Mouse (Mus musculus): ENCODE measurements around the gene Baiap2l2. TPM values are rescaled to one million over a fixed set of nuclear protein-coding genes. Genes with fewer than 3 reads are reported as not detected.

Baiap2l2 gene
- total RNA-seq (2017) = 0.57 TPM in 1 of 3 replicates, not detected in the others

- ATAC-seq (replicated peaks; ENCODE audit: insufficient number of reproducible peaks, low FRiP score, low TSS enrichment, poor library complexity, severe bottlenecking) = no peak
These were observed at the start of gene Baiap2l2 for GRCm38 (mm10) chr15:79285399-79285798. Baiap2l2 (minus strand) TSS chr15:79285537.

GRCm38 (mm10) chr15:79333409-79333808 is 48.1 kb upstream of the Baiap2l2 start:
- no peak for ATAC-seq (replicated peaks; ENCODE audit: insufficient number of reproducible peaks, low FRiP score, low TSS enrichment, poor library complexity, severe bottlenecking)

GRCm38 (mm10) chr15:79330521-79330920 is 45.2 kb upstream of the Baiap2l2 start:
- no peak for ATAC-seq (replicated peaks; ENCODE audit: insufficient number of reproducible peaks, low FRiP score, low TSS enrichment, poor library complexity, severe bottlenecking)

- no peak for ATAC-seq (replicated peaks; ENCODE audit: insufficient number of reproducible peaks, low FRiP score, low TSS enrichment, poor library complexity, severe bottlenecking)
These were observed 44.6 kb upstream of the Baiap2l2 start for GRCm38 (mm10) chr15:79329979-79330363.

DNA sequence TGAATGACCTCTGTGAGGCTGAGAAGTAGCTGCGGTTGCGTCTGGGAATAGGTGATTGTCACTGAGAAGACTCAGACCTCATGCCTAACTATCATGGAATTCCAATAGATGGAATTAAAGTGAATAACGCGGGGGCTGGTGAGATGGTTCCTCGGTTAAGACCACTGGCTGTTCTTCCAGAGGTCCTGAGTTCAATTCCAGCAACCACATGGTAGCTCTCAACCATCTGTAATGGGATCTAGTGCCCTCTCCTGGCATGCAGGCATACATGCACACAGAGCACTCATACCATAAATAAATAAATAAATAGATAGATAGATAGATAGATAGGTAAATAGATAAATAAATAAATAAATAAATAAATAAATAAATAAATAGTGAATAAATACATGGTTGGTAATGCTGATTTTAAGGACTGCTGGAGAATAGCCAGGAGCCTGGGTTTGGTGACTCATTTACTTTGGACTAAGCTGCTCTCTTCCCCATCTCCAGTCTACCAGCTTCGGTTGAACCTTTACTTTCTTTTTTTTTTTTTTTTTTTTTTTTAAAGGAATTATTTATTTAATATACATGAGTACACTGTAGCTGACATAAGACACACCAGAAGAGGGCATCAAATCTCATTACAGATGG is 44.1 kb upstream of the Baiap2l2 start:
- ATAC-seq (replicated peaks; ENCODE audit: insufficient number of reproducible peaks, low FRiP score, low TSS enrichment, poor library complexity, severe bottlenecking) = no peak

- no peak for ATAC-seq (replicated peaks; ENCODE audit: insufficient number of reproducible peaks, low FRiP score, low TSS enrichment, poor library complexity, severe bottlenecking)
These were observed 43.6 kb upstream of the Baiap2l2 start for GRCm38 (mm10) chr15:79328939-79329275.

- ATAC-seq (replicated peaks; ENCODE audit: insufficient number of reproducible peaks, low FRiP score, low TSS enrichment, poor library complexity, severe bottlenecking) = peak; percentile 96
These were observed 43.0 kb upstream of the Baiap2l2 start, which contains the start of gene Pla2g6 for GRCm38 (mm10) chr15:79328058-79328938. Pla2g6 (minus strand) TSS chr15:79328390.

DNA sequence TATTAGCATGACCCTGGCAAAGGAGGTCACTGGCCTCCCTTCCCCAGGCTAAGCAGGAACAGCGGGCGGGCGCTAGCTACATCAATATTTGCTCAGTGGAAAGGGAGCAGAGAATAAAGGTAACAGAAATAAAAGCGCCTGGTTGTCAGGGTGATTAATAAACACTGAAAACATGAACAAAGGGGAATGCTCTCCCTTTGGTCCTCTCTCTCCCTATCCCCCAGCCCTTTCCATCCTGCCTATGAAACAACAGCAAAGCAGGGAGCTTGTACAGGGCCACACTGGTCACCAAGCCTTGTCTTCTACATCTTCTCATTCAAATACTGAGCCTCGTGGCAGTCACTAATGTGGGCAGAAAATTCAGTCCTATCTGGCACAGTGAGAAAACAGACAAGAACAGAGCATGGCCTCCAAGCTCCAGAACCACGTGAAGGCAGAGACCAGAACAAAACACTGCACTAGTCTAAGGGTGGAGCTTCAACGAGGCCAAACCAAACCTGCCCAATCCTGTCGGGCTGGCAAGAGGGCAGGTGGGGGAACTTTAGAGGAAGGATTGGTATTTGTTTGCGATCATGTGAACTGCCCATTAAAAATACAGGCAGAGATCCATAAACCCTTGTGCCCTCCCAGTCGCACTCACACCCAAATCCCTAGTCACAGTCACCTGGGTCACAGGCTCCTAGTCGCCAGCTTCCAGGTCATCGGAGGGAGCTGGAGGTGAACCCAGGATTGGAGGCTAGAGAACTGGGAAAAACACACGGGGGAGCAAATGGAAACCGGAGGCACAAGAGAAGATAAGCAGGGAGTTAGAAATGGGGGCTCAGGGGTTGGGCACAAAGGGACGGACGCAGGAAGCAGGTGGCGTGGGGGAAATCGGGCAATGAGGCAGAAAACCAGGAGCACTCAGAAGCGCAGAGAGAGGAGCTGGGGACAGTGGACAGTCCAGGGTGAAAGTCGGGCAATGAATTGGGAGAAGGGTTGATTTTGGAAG is 41.9 kb upstream of the Baiap2l2 start:
- ATAC-seq (replicated peaks; ENCODE audit: insufficient number of reproducible peaks, low FRiP score, low TSS enrichment, poor library complexity, severe bottlenecking) = no peak

DNA sequence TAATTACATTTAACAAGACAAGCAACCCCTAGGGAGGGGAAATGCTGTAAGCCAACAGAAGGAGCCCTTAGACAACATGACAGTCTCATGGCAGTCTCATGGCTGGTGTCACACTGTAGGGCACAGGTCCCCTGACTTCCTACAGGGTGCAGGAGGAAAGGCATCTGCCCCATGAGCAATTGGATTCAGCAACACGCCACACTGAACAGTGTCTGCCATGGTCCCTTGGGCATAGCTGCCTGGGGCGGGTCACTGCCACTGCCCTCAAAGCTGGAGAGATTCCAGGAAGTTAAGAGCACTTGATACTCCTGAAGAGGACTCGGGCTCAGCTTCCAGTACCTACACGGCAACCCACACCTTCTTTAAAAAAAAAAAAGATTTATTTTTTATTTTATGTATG is 40.9 kb upstream of the Baiap2l2 start:
- no peak for ATAC-seq (replicated peaks; ENCODE audit: insufficient number of reproducible peaks, low FRiP score, low TSS enrichment, poor library complexity, severe bottlenecking)

DNA sequence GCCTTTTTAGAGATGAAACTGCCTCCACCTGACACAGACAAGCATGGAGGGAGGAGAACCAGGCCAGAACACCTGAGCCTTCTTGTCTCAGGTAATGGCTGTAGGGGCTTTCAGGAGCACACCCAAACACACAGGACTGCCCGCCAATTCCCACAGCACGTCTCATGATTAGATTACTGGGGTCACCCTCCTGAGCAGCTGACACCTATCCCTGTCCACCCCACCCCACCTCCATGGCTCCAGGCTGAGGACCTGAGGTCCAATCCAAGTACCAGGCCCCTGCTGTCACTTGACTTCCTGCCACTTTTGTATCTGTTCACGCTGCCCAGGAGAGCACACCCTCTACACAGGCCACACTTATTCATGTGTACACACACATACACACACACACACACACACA is 40.4 kb upstream of the Baiap2l2 start:
- ATAC-seq (replicated peaks; ENCODE audit: insufficient number of reproducible peaks, low FRiP score, low TSS enrichment, poor library complexity, severe bottlenecking) = no peak

DNA sequence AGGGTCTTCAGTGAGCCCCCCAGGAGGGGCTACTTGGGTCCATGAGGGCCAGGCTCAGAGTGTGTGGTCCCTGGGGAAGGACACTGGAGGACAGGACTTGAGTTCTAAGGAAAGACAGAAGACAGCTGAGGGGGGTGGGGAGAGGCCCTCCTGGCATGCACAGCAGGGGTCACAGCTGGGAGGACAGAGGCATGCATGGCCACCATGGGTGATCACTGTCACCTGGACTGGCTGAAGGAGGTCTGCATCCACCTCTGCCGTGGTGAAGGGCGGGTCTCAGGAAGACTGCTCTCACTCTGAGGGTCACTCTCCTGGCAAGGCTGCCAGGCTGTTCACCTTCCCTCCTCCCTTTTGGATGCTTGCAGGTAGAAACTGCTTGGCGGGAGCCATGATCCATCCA is 39.0 kb upstream of the Baiap2l2 start:
- ATAC-seq (replicated peaks; ENCODE audit: insufficient number of reproducible peaks, low FRiP score, low TSS enrichment, poor library complexity, severe bottlenecking) = no peak

DNA sequence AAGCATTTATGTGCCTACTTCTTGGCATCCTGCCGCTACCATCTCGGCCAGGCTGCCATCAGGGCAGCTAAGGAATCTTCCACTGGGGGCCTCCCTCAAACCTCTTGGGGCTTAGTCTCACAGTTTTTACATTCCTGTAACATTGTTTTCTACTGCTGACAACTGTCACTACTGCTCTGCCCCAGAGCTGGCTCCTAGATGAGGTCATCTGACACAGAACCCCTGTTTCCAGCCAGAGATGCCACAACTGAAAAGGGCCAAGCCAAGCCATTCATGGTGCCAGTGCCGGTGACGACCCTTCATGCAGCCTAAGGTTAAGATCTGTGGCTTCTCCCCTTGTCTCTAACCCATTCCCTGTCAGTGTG is 38.4 kb upstream of the Baiap2l2 start:
- no peak for ATAC-seq (replicated peaks; ENCODE audit: insufficient number of reproducible peaks, low FRiP score, low TSS enrichment, poor library complexity, severe bottlenecking)

DNA sequence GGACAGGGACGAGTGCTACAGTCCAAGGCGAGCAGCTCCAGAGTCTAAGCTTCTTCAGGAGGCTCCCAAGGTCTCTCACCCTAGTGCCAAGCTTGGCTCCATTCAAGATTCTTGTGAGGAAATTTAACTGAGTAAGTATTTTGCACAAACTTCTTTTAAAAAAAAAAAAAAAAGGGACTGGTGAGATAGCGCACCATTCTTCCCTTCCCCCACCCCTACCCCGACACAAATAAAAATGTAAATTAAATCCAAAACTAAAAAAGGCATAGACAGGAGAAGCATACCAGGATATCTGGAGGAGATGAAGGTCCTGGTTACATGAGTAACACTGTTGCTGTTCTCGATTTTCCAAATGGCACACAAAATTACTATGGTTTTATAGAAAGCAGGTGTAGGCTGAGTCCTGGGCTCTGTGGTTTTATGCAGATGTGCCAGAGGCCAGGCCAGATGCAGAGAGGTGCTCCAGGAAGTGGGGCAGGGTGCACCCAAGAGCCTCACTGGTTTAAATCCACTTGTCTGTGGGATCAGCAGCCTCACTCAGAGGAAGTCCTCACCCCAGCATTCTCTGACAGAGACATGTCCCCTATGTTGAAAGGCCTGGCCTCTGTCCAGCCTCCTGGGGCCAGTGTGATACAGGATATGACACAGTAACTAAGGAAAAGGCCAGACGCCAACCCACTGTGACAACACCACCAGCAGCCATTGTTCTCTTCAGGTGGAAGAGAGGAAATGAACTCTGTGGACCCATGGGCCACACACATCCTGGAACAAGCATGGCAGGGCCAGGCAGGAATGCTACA is 37.9 kb upstream of the Baiap2l2 start:
- ATAC-seq (replicated peaks; ENCODE audit: insufficient number of reproducible peaks, low FRiP score, low TSS enrichment, poor library complexity, severe bottlenecking) = peak; percentile 24; the same call in 1 of the 2 replicates

DNA sequence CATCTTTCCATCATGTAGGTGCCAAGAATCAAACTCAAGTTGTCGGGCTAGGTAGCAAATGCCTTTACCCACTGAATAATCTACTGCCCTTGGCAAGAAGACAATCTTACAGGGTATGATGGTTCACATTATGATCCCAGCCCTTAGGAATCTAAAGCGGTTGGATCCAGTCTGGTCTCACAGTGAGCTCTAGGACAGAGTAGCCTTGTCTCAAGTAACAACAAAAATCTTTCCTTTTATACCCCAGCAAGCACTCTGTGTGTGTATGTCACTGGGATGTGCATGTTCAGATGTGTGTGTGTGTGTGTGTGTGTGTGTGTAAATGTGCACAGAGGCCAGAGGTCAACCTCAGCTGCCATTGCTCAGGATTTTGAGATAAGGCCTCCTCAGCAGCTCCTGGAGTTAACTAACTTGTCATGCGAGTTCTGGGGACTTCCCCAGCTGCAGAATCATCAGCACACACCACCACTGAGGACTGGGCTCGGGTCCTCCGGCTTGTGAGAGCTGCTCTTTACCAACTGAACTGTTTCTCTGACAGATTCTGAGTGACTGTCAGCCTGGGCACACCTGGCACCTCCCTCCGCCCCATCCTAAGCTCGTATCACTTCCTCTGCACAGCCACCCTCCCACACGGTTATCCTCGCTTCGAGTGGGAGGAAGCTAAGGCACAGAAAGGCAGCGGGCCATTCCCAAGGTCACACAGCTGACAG is 37.1 kb upstream of the Baiap2l2 start:
- no peak for ATAC-seq (replicated peaks; ENCODE audit: insufficient number of reproducible peaks, low FRiP score, low TSS enrichment, poor library complexity, severe bottlenecking)

DNA sequence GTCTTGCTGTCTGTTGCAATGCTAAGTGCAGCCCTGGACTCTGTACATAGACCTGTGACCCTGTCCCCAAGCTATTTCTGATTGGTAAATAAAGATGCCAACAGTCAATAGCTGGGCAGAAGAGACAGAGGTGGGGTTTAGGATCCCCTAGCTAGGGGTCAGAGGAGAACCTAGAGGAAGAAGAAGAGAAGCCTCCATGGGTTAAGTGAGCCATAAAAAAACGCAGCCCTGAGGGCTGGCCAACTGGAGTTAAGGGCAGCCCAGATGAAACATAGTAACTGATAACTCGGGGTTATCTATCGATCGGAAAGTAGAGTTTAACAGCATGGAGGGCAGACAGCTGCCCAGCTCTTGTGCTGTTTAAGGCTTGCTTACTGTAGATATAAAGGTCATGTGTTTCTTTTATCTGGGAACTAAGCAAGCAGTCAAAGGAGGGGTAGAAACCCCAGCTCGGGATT is 36.4 kb upstream of the Baiap2l2 start:
- ATAC-seq (replicated peaks; ENCODE audit: insufficient number of reproducible peaks, low FRiP score, low TSS enrichment, poor library complexity, severe bottlenecking) = no peak

DNA sequence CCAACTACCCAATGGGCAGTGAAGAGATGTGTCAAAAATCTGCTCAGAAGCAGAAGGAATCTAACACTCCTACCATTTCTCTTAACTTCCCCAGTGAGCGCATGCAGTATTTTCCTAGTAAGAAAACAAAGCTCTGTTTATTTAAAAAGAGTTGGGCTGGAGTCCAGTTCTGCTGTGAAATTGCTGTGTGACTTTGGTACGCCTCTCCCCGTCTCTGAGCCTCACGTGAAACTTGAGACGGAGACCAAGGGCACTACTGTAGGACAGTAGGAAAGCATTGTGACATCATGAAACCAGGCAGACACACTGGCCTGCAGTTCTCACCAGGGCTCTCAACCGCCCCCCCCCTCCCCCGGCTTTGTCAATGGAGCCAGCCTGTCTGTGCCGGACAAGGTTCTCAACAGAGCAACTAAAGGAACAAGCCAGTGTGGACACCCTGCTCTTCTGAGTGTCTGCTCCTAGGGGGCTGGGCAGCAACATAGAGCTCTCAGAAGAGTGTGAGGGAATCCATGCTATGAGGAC is 28.6 kb upstream of the Baiap2l2 start:
- ATAC-seq (replicated peaks; ENCODE audit: insufficient number of reproducible peaks, low FRiP score, low TSS enrichment, poor library complexity, severe bottlenecking) = no peak

GRCm38 (mm10) chr15:79307861-79308260 is 22.5 kb upstream of the Baiap2l2 start:
- no peak for ATAC-seq (replicated peaks; ENCODE audit: insufficient number of reproducible peaks, low FRiP score, low TSS enrichment, poor library complexity, severe bottlenecking)
